Mouse (Mus musculus) midbrain, embryonic 11.5 days (tissue): ENCODE data around the gene Myo1g. TPM values are rescaled to one million over a fixed set of nuclear protein-coding genes. Genes with fewer than 3 reads are reported as not detected.

Experiments
- ATAC-seq: fragments of 200-750 bp; cut with Nextera tagmentation; 2 replicates; pipeline ENCODE4 v1.8.0; 2017; ENCODE audit warnings: moderate TSS enrichment, moderate library complexity; ENCODE audit not compliant: low FRiP score
- DNase-seq: peaks from one replicate; pipeline ENCODE4 v3.0.0; 2015; ENCODE audit warnings: low spot score; ENCODE audit errors: missing footprints
- H3K27ac ChIP-seq: fragments of 300-500 bp; sonication (generic); 2 replicates; pipeline ENCODE4 v1.5.1; 2014; ENCODE audit warnings: low read depth, low read length
- H3K27me3 ChIP-seq: fragments of 300-500 bp; sonication (generic); 2 replicates; pipeline ENCODE4 v1.6.1; 2014; ENCODE audit warnings: mild to moderate bottlenecking, low read length, moderate library complexity, mixed read lengths; ENCODE audit not compliant: control insufficient read depth, insufficient read depth
- H3K36me3 ChIP-seq: fragments of 300-500 bp; sonication (generic); 2 replicates; pipeline ENCODE4 v1.6.1; 2014; ENCODE audit warnings: mild to moderate bottlenecking, low read length, moderate library complexity, mixed read lengths; ENCODE audit not compliant: control insufficient read depth, insufficient read depth
- H3K4me1 ChIP-seq: fragments of 300-500 bp; sonication (generic); 2 replicates; pipeline ENCODE4 v1.6.1; 2014; ENCODE audit warnings: low read length; ENCODE audit not compliant: control insufficient read depth, insufficient read depth
- H3K4me2 ChIP-seq: fragments of 300-500 bp; sonication (generic); 2 replicates; pipeline ENCODE4 v1.6.1; 2014; ENCODE audit warnings: mild to moderate bottlenecking, moderate library complexity
- H3K4me3 ChIP-seq: fragments of 300-500 bp; sonication (generic); 2 replicates; pipeline ENCODE4 v1.5.1; 2014; ENCODE audit warnings: low read depth, low read length
- H3K9ac ChIP-seq: fragments of 300-500 bp; sonication (generic); 2 replicates; pipeline ENCODE4 v1.6.1; 2014; ENCODE audit warnings: low read length
- H3K9me3 ChIP-seq: fragments of 300-500 bp; sonication (generic); 2 replicates; pipeline ENCODE4 v1.6.1; 2016; ENCODE audit warnings: low read length; ENCODE audit not compliant: control insufficient read depth
- WGBS: fragments of 180-500 bp; shearing (Covaris S2); extraction: QIAGEN DNeasy Blood & Tissue Kit; methylation state at CpG from one replicate; pipeline ENCODE4 v1.1.7; 2014; 5-methylcytosine and 5-hydroxymethylcytosine counted together
- polyA plus RNA-seq: library from polyadenylated mRNA; unstranded; fragments of >200 nt; fragmentation: Nextera tagmentation; extraction: Ambion mirVana; gene quantifications from 2 replicates; pipeline ENCODE4 v1.2.1, GENCODE M21; 2014

Gene Myo1g
- polyA plus RNA-seq, 1 experiment from 2014 or later = 0.92 TPM

DNA sequence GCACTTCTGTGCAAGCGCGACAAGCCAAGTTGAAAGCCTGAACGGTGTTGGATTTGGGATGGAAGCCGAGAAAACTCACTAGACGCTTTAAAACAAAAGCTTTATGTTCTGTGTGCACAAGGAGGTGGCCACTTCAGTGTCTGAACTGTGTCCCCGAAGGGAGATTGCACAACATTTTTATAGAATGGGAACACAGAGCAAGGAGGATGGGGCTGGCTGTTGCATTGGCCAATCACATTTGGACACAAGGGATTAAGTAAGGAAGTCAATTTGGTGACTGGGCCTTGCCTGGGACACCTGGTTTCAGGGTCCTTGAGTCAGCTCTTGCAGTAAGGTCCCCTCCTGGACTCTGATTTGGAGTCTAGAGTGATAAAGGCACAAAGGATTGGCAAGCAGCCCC lies 16.1 kb downstream of the Myo1g start:
- 76% methylated on average over 6 of the region's 6 CpGs for WGBS
- H3K4me3 ChIP-seq = no peak overlapping the region
- no peak overlapping the region for H3K27ac ChIP-seq
- ATAC-seq (no peak), DNase-seq (no peak)
- no peaks in the 10 kb centered on the region for H3K36me3 ChIP-seq
- no peaks in the 10 kb centered on the region for H3K4me1 ChIP-seq
- no peak overlapping the region for H3K9ac ChIP-seq
- H3K4me2 ChIP-seq = no peak overlapping the region
- H3K9me3 ChIP-seq = no peaks in the 10 kb centered on the region
- no peaks in the 10 kb centered on the region for H3K27me3 ChIP-seq

DNA sequence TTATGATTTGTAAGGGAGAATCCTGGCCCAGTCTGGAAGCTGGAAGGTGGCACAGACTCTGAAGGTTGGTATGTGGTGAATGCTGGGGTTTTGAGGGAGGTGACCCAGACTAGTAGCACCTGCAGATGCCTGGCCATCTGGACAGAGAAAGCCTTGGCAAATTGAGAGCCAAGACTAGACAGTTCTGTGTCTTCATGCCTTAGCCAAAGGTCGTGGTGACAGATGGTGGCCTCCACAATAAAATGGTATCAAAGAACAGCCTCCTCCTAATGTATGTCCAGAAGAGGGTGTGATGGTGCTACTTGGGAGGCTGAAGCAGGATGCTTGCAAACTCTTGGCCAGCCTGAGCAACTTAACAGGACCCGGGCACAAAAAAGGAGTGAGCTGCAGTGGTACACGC lies 16.5 kb downstream of the Myo1g start:
- H3K27me3 ChIP-seq = no peaks in the 10 kb centered on the region
- H3K27ac ChIP-seq = no peak overlapping the region
- no peak overlapping the region for H3K9ac ChIP-seq
- WGBS = 67% methylated on average over 3 of the region's 3 CpGs
- H3K4me2 ChIP-seq = no peak overlapping the region
- ATAC-seq (no peak), DNase-seq (no peak)
- no peaks in the 10 kb centered on the region for H3K36me3 ChIP-seq
- no peaks in the 10 kb centered on the region for H3K9me3 ChIP-seq
- no peaks in the 10 kb centered on the region for H3K4me1 ChIP-seq
- H3K4me3 ChIP-seq = no peak overlapping the region

DNA sequence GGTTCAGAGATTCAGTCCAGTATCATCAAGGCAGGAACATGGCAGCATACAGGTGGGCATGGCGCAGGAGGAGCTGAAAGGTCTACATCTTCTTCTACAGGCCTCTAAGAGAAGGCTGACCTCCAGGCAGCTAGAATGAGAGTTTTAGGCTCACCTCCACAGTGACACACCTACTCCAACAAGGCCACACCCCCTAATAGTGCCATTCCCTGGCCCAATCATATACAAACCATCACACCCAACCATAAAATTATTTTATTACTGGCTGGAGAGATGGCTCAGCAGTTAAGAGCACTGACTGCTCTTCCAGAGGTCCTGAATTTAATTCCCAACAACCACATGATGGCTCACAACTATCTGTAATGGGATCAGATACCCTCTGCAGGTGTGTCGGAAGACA lies 18.3 kb downstream of the Myo1g start:
- Histone ChIP-seq H3K36me3 (no peaks in the 10 kb centered on the region), H3K9ac (no peak overlapping the region), H3K27me3 (no peaks in the 10 kb centered on the region), H3K4me2 (no peak overlapping the region), H3K27ac (no peak overlapping the region), H3K4me3 (no peak overlapping the region), H3K9me3 (no peaks in the 10 kb centered on the region), H3K4me1 (no peaks in the 10 kb centered on the region)
- 97% methylated on average over 2 of the region's 2 CpGs for WGBS
- ATAC-seq (no peak), DNase-seq (no peak)

DNA sequence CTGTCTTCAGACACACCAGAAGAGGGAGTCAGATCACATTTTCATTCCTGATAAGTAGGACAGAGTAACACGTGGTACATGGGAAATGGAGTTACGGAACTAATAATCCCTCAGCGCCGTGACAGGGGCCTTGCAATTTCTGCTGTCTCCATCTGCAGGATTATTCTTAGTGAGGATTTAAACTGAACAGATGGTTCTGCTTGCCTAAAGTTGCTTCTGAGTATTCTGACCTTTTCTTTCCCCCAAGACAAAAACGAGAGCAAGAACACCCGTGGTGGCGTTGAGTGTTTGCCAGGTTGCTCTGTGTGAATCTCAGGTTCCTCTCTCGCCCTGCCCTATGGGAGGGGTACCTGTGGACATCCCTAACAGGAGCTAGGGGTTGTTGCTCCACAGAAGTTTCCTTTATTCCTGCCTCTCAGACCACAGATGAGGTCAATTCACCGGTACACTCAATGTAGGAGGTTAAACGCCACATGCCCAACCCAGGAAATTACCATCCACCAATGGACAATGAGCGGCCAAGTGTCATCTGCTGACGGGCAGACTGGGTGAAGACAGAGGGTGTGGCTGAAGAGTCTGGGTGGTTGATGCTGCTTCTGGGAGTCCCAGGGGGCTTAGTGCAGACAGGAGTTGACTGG lies 23.3 kb downstream of the Myo1g start:
- no peaks in the 10 kb centered on the region for H3K4me1 ChIP-seq
- no peak for ATAC-seq
- 86% methylated on average over 12 of the region's 12 CpGs for WGBS

DNA sequence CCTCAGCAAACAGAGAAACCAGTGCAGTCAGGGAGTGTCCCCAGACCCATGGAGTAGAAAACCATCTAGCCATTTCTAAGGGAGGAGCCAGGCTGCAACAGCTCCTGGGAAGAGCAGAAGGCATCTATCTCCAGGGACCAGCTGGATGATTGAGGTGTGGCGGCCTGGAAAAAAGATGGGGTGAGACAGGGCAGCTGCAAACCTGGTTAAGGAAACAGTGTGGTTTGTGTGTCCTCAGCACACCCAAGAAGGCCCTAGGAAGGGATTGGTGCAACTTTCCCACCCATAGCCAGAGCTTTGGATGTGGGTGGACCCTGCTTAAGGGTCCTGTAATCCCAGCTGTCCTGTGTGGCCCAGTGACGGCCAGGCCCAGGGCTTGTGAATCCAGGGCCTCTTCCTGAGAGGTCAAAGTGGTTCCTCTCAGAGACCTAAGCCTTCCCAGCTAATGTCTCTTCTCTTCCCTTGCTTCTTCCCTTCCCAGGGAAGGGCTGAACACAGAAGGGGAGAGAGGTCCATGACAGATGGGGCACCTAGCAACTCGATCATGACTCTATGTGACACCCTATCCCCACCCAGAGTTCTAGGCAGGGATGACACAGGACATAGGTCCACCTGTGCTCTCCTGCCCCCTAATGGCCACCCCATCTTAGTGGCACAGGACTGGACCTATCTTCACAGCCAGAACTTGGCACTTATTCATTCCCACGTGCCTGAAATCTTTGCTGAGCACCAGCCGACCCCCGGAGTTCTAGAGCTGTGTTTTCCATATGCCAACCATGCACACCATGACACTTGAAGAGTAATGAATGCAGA lies 30.9 kb downstream of the Myo1g start:
- Histone ChIP-seq H3K9me3 (no peaks in the 10 kb centered on the region), H3K4me3 (no peak overlapping the region), H3K4me2 (no peak overlapping the region), H3K9ac (no peak overlapping the region), H3K27me3 (no peaks in the 10 kb centered on the region), H3K4me1 (no peaks in the 10 kb centered on the region; the same call in 1 of the 2 replicates), H3K36me3 (no peaks in the 10 kb centered on the region), H3K27ac (no peak overlapping the region)
- 66% methylated on average over 6 of the region's 6 CpGs for WGBS
- DNase-seq (peak; percentile 79), ATAC-seq (no peak)

More for the DNA sequence above, 23.3 kb downstream of the Myo1g start:
- H3K27ac ChIP-seq = no peak overlapping the region
- H3K27me3 ChIP-seq = no peaks in the 10 kb centered on the region
- no peak for DNase-seq
- no peak overlapping the region for H3K9ac ChIP-seq
- H3K4me3 ChIP-seq = no peak overlapping the region
- no peaks in the 10 kb centered on the region for H3K9me3 ChIP-seq
- H3K36me3 ChIP-seq = no peaks in the 10 kb centered on the region
- H3K4me2 ChIP-seq = no peak overlapping the region

DNA sequence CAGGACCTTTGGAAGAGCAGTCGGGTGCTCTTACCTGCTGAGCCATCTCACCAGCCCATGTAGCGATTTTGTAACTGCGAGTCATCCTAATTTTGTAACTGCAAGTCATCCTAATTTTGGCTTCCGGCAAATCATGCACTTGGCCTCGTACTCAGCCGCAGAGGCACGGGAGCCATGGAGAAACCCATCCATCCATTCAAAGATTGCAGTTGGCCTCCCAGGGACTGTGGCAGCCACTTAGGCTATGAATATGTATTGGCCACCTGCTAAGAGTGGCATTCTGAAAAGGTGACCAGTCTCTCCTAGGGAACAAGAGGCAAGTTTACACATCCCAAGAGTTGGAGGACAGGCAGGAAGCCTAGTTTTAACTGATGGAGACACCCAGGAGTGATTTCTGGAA lies 31.5 kb downstream of the Myo1g start:
- Histone ChIP-seq H3K36me3 (no peaks in the 10 kb centered on the region), H3K9me3 (no peaks in the 10 kb centered on the region), H3K4me3 (no peak overlapping the region), H3K4me2 (no peak overlapping the region), H3K27me3 (no peaks in the 10 kb centered on the region), H3K4me1 (no peaks in the 10 kb centered on the region; the same call in 1 of the 2 replicates), H3K27ac (no peak overlapping the region), H3K9ac (no peak overlapping the region)
- no peak for ATAC-seq
- 83% methylated on average over 7 of the region's 7 CpGs for WGBS
- DNase-seq = peak; percentile 64

DNA sequence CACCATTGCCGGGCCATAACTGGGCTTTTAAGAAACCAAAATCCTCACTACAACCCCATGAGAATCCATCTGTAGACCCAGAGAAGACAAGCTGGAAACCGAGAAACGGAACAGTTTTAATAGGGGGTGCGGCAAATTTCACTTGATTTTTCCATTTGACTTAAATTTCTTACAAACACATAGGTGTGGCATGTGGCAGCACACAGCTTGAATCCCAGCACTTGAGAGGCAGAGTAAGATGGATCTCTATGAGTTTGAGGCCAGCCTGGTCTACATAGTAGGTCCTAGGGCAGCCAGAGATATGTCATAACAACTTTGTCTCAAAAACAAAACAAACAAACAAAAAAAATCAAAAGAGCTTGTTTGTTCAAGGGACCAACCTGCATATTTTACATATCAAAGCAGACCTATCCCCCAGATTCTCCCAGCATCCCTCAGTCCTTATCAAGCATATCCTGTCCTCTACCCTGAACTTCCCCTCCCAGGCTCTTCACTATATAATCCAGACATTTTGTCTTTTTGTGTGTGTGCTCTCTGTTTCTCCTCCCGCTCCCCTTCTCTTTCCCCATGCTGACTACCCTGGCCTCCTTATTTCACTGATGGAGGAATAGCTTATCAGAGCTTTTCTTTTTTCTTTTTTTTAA lies 32.6 kb downstream of the Myo1g start:
- ATAC-seq = no peak
- WGBS = 96% methylated on average over 5 of the region's 5 CpGs
- no peak overlapping the region for H3K4me3 ChIP-seq

DNA sequence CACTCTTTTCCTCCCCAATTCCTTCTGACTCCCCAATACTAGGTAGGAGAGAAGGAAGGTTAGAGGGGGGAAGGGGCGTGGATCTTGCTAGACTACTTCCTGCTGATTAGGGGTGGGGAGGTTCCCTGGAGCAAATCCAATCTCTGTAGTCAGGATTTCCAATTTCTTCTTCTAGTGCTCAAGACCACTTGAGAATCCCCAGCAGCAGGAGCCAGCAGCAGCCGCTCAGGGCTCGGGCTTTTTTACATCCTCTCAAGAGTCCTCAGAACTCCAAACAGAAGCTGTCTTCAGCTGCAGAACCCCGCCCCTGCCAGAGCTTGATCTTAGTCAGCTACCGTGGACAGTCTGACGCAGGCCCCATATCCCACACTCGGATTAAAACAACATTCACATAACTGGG lies 33.3 kb downstream of the Myo1g start:
- H3K36me3 ChIP-seq = no peaks in the 10 kb centered on the region
- 48% methylated on average over 7 of the region's 7 CpGs for WGBS
- H3K4me3 ChIP-seq = no peak overlapping the region
- no peak overlapping the region for H3K9ac ChIP-seq
- no peaks in the 10 kb centered on the region for H3K9me3 ChIP-seq
- H3K4me2 ChIP-seq = no peak overlapping the region
- no peaks in the 10 kb centered on the region for H3K27me3 ChIP-seq
- no peaks in the 10 kb centered on the region; the same call in 1 of the 2 replicates for H3K4me1 ChIP-seq
- peak; percentile 66 for DNase-seq
- H3K27ac ChIP-seq = no peak overlapping the region
- ATAC-seq = no peak

More for the DNA sequence above, 32.6 kb downstream of the Myo1g start:
- no peak overlapping the region for H3K27ac ChIP-seq
- H3K27me3 ChIP-seq = no peaks in the 10 kb centered on the region
- H3K4me1 ChIP-seq = no peaks in the 10 kb centered on the region; the same call in 1 of the 2 replicates
- DNase-seq = peak; percentile 61
- no peaks in the 10 kb centered on the region for H3K9me3 ChIP-seq
- H3K9ac ChIP-seq = no peak overlapping the region
- no peaks in the 10 kb centered on the region for H3K36me3 ChIP-seq
- no peak overlapping the region for H3K4me2 ChIP-seq

DNA sequence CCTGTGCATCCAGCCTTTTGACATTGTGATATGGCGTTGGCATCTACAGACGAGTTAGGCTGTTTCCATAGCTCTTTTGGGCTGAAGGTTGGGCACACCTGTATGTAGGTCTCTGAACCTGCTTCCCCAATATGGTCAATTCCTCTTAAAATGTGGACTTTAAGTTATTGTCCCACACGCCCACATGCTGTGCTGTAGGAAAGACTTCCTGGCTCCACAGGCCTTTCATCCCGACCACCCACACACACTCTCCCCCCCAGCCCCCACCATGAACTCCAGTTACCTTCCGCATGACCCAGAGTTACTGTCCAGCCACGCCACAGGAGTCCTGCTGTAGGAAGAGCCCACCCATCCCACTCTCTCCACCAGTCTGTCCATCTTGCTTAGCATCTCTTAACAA lies 33.8 kb downstream of the Myo1g start:
- ATAC-seq = no peak

More for the DNA sequence above, 33.8 kb downstream of the Myo1g start:
- H3K9me3 ChIP-seq = no peaks in the 10 kb centered on the region
- WGBS = 63% methylated on average over 6 of the region's 6 CpGs
- DNase-seq = no peak
- H3K36me3 ChIP-seq = no peaks in the 10 kb centered on the region
- H3K4me3 ChIP-seq = no peak overlapping the region
- H3K4me2 ChIP-seq = no peak overlapping the region
- H3K27me3 ChIP-seq = no peaks in the 10 kb centered on the region
- no peaks in the 10 kb centered on the region; the same call in 1 of the 2 replicates for H3K4me1 ChIP-seq
- no peak overlapping the region for H3K9ac ChIP-seq
- no peak overlapping the region for H3K27ac ChIP-seq
